In the genomic region with DNA sequence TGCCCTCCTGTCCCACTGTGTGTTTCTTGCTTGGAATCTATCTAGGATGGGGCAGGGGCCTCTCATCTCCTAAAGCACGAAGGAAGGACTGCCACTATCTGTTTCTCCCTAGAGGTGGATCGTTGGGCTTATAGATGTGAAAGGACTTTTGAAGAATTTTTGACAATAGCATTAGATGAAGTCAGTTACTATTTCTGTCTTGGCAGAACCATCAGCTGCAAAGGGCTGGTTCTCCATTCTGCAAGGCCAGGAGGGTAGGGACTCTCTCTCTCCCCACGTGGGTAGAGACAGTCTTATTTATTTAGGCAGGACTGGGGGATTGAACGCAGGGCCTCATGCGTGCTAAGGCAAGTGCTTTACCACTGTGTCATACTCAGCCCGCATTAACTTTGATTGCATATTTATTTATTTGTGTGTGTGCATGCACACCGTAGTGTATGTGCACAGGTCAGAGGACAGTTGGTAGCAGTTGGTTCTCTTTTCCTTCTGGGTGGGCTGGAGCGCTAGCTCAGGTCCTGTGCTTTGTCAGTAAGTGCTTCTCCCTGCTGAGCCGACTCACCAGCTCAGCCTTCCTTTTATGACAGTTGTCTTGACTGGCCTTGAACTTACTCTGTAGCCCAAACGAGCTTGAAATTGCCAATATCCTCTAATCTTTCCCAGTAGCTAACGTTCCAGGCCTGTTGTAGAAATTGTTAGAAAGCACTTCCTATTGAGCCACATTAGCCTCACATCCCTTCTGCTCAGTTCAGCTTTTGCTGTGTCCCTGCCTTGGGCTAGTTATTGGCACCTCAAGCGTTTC, we compare ENCODE assay signal across 14 mouse cellular contexts. TPM values are rescaled to one million over a fixed set of nuclear protein-coding genes. Genes with fewer than 3 reads are reported as not detected.
DNase-seq lines count a peak whose midpoint lies in the region; ATAC-seq lines count a peak whose summit lies in the region.
"Had no signal": no experiment of that assay in that cellular context is flagged by ENCODE, and none has a peak within 500 bp of the region (broad histone marks: within the 10 kb centered on the region; RNA-seq: fewer than 3 reads in every experiment).

No protein-coding gene starts in this region.

- H3K4me3 ChIP-seq in heart, embryonic 14.5 days (ENCODE audit: control insufficient read depth in 1 of 2, insufficient read depth in 1 of 2, low read depth in 1 of 2, low read length in 2 of 2), result no peak overlapping the region

- H3K27ac ChIP-seq in heart, embryonic 14.5 days (replicated peaks in 1 of 2; ENCODE audit: control insufficient read depth in 1 of 2, insufficient read depth in 1 of 2, low read depth in 2 of 2, low read length in 2 of 2), result peak overlapping the region; percentile 60 to 89

- peaks cover 26 to 30% of the 10 kb centered on the region in 2 experiments for H3K4me1 ChIP-seq in heart, embryonic 14.5 days (ENCODE audit: control insufficient read depth in 2 of 2, insufficient read depth in 2 of 2, low read length in 2 of 2)

- H3K36me3 ChIP-seq in heart, embryonic 14.5 days (ENCODE audit: control insufficient read depth, insufficient read depth, low read length), result no peaks in the 10 kb centered on the region
- H3K36me3 ChIP-seq: forebrain, embryonic 10.5 days; hindbrain, embryonic 15.5 days had no signal

- peak overlapping the region; percentile 75 for H3K4me2 ChIP-seq in heart, embryonic 14.5 days (ENCODE audit: low read length)

- H3K9me3 ChIP-seq in heart, embryonic 14.5 days (ENCODE audit: control insufficient read depth, low read length), result no peaks in the 10 kb centered on the region
- H3K9me3 ChIP-seq: forebrain, embryonic 10.5 days; hindbrain, embryonic 15.5 days had no signal

- ATAC-seq in heart, embryonic 14.5 days (ENCODE audit: insufficient number of reproducible peaks, insufficient read depth, low FRiP score, low read depth), result no peak
- ATAC-seq in megakaryocyte, adult 5-6 weeks (ENCODE audit: poor library complexity, severe bottlenecking), result no peak

- WGBS in heart, embryonic 14.5 days, result 46% methylated on average over 12 of the region's 12 CpGs

- no peak for DNase-seq in heart, postnatal 4 days
- DNase-seq in 416B (ENCODE audit: low read depth) (peak; percentile 70), NIH3T3 (ENCODE audit: low read depth) (peak; percentile 37)
- DNase-seq in fat pad, adult 2 months (ENCODE audit: extremely low read depth, low read depth, low spot score), result peak; percentile 72
- no peak for DNase-seq in kidney, postnatal 25 days
- DNase-seq in layer of hippocampus, adult 8-10 months (ENCODE audit: low spot score in 2 of 2), result no peak
- DNase-seq: gastrocnemius, postnatal 10 days; layer of hippocampus, adult 9-11 months; right cerebral cortex, postnatal 25 days had no signal

- no peaks in the 10 kb centered on the region for H3K27me3 ChIP-seq in heart, embryonic 14.5 days (ENCODE audit: control insufficient read depth, insufficient read depth, low read length)
- H3K27me3 ChIP-seq: hindbrain, embryonic 15.5 days had no signal

- H3K9ac ChIP-seq in heart, embryonic 14.5 days (ENCODE audit: low read length), result peak overlapping the region; percentile 79
- H3K9ac ChIP-seq: hindbrain, embryonic 15.5 days had no signal

RNA-seq across cellular contexts. Expression of a gene that starts 1.5 kb away (rescaled TPM):
- 0.27 and 0.42 TPM in 2 replicates for polyA plus RNA-seq in heart, embryonic 14.5 days (2014; fragmentation: Nextera tagmentation; extraction: Ambion mirVana)
- under 1 TPM; 0.38 to 0.43 TPM for total RNA-seq in heart, postnatal 4 days (2021)
- total RNA-seq in layer of hippocampus, adult 8-10 months (2022), result under 1 TPM; 0.40 to 0.75 (median 0.59) TPM
- 0.36 TPM in 1 of 2 replicates, not detected in the other for total RNA-seq in megakaryocyte, adult 5-6 weeks (2015)
- not detected in 2 replicates for total RNA-seq in megakaryocyte, adult 5-6 weeks (2017)
- total RNA-seq: common myeloid progenitor, adult 5-6 weeks had no signal

RNA-seq across cellular contexts. Expression of a gene that starts 1.7 kb away (rescaled TPM):
- polyA plus RNA-seq in heart, embryonic 14.5 days (2014; fragmentation: Nextera tagmentation; extraction: Ambion mirVana), result 38.0 and 39.8 TPM in 2 replicates
- total RNA-seq in heart, postnatal 4 days (2021), result 10 to 100 TPM; 25.5 to 27.1 TPM
- total RNA-seq in layer of hippocampus, adult 8-10 months (2022), result 1 to 10 TPM; 4.2 to 5.9 (median 5.7) TPM
- total RNA-seq in megakaryocyte, adult 5-6 weeks (2015), result 0.36 and 1.5 TPM in 2 replicates
- 0.33 and 1.1 TPM in 2 replicates for total RNA-seq in megakaryocyte, adult 5-6 weeks (2017)
- total RNA-seq: common myeloid progenitor, adult 5-6 weeks had no signal

Comparison
In these comparisons a context has a peak if more than half of its experiments do, and no peak if none do; other contexts are left out.
1. DNase-seq: peak in 416B (single experiment), NIH3T3 (single experiment) and fat pad, adult 2 months (single experiment); none in heart, postnatal 4 days (single experiment), kidney, postnatal 25 days (0 of 2) and layer of hippocampus, adult 8-10 months (0 of 2).